ENCODE assay signal across 9 mouse cellular contexts in the genomic region with DNA sequence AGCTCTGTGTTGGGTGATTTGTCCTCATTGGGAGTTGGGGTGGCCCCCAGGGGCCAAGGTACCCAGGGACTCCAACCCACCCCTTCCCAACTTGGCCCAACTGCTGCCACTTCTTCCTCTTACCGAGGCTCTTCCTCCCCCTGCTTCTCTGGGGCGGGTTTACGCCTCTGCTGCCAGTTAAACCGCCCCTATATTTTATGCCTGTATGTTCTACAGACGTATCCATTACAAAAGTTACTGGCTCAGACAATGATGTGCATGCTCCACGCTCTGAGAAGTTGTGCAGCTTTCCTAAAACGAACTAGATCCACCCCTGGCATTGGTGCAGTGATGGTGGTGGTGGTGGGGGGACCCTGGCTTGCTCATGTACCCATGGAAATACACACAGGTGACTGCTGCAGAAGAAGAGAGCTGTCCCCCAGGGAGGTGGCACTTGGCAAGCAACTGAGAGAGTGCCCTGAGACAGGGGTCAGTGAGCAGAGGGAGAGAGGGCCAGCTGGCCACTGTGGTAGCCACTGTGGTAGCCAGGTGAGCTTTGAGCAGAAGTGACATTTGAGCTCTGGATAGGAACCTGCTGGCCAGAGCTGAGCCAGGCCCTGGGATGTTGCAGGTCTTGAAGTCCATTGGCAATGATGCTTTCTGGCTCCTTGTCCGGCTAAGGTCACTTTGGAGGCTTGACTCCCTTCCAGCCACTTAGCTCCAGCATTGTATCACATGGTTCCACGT. TPM values are rescaled to one million over a fixed set of nuclear protein-coding genes. Genes with fewer than 3 reads are reported as not detected.
A peak's percentile ranks its signal among the peaks of the same experiment; 100 is the strongest.
DNase-seq lines count a peak whose midpoint lies in the region; ATAC-seq lines count a peak whose summit lies in the region.
"Had no signal": no experiment of that assay in that cellular context is flagged by ENCODE, and none has a peak within 500 bp of the region (broad histone marks: within the 10 kb centered on the region; RNA-seq: fewer than 3 reads in every experiment).

No protein-coding gene starts in this region.

- 0 out of 2 replicates have a peak, but pooled peaks have one; percentile 10 for ATAC-seq in common myeloid progenitor, adult 5-6 weeks (replicated peaks; ENCODE audit: low read depth, poor library complexity, severe bottlenecking)
- no peak for ATAC-seq in liver, embryonic 12.5 days
- ATAC-seq in intestine, embryonic 15.5 days, result no peak

- peak overlapping the region; percentile 62; the same call in 1 of the 2 replicates for H3K9ac ChIP-seq in liver, embryonic 12.5 days
- H3K9ac ChIP-seq in intestine, embryonic 15.5 days, result no peak overlapping the region
- H3K9ac ChIP-seq: hindbrain, embryonic 12.5 days had no signal

- no peak overlapping the region for H3K4me2 ChIP-seq in liver, embryonic 12.5 days
- H3K4me2 ChIP-seq in intestine, embryonic 15.5 days (replicated peaks), result no peak overlapping the region
- H3K4me2 ChIP-seq: hindbrain, embryonic 12.5 days had no signal

- WGBS in liver, embryonic 12.5 days (ENCODE audit: insufficient replicate concordance), result 69% methylated on average over 9 of the region's 9 CpGs
- WGBS in intestine, embryonic 15.5 days, result 66% methylated on average over 9 of the region's 9 CpGs

- H3K27me3 ChIP-seq in liver, embryonic 12.5 days (replicated peaks), result peaks cover 10% of the 10 kb centered on the region; the same call in 1 of the 2 replicates
- no peaks in the 10 kb centered on the region for H3K27me3 ChIP-seq in intestine, embryonic 15.5 days (replicated peaks)
- H3K27me3 ChIP-seq: hindbrain, embryonic 12.5 days had no signal

- DNase-seq in heart, adult 11 months, result peak; percentile 88
- no peak for DNase-seq in heart, postnatal 25 days (ENCODE audit: low spot score)
- no peak for DNase-seq in yolk sac, embryonic 10.5 days (ENCODE audit: low spot score)
- DNase-seq: heart, adult 18-20 months had no signal

- intact Hi-C loops in heart, postnatal 25 days (cut with DNase I), result no loop called here

- H3K36me3 ChIP-seq in liver, embryonic 12.5 days, result peaks cover 42% of the 10 kb centered on the region
- H3K36me3 ChIP-seq in intestine, embryonic 15.5 days, result no peaks in the 10 kb centered on the region
- H3K36me3 ChIP-seq: hindbrain, embryonic 12.5 days had no signal

- peak overlapping the region; percentile 46; the same call in 1 of the 2 replicates for H3K27ac ChIP-seq in brown adipose tissue, adult 24 weeks (replicated peaks; ENCODE audit: low read depth, low read length)
- peak overlapping the region; percentile 23; the same call in 1 of the 2 replicates for H3K27ac ChIP-seq in liver, embryonic 12.5 days
- H3K27ac ChIP-seq in intestine, embryonic 15.5 days, result no peak overlapping the region

- no peaks in the 10 kb centered on the region for H3K9me3 ChIP-seq in liver, embryonic 12.5 days (replicated peaks)
- H3K9me3 ChIP-seq in intestine, embryonic 15.5 days, result no peaks in the 10 kb centered on the region
- H3K9me3 ChIP-seq: hindbrain, embryonic 12.5 days had no signal

- peaks cover 49% of the 10 kb centered on the region for H3K4me1 ChIP-seq in brown adipose tissue, adult 24 weeks (ENCODE audit: control insufficient read depth, insufficient read depth, insufficient read length, low read length)
- peaks cover 70% of the 10 kb centered on the region for H3K4me1 ChIP-seq in liver, embryonic 12.5 days
- H3K4me1 ChIP-seq in intestine, embryonic 15.5 days (replicated peaks), result peaks cover 7% of the 10 kb centered on the region; the same call in 1 of the 2 replicates

- no peak overlapping the region for H3K4me3 ChIP-seq in brown adipose tissue, adult 24 weeks (ENCODE audit: insufficient read depth, low read depth, low read length)
- H3K4me3 ChIP-seq in liver, embryonic 12.5 days, result no peak overlapping the region
- no peak overlapping the region for H3K4me3 ChIP-seq in intestine, embryonic 15.5 days (replicated peaks)
- H3K4me3 ChIP-seq: hindbrain, embryonic 12.5 days had no signal

RNA-seq across cellular contexts. Expression of a gene that starts 18.2 kb away (rescaled TPM):
- 100 to 1,000 TPM; 115 to 127 TPM for total RNA-seq in heart, postnatal 25 days (2021)
- 257 and 493 TPM in 2 replicates for polyA plus RNA-seq in brown adipose tissue, adult 24 weeks (2012; ENCODE audit: insufficient read depth, insufficient read length, missing spikeins)
- total RNA-seq in common myeloid progenitor, adult 5-6 weeks (2017), result 1.1 and 4.0 TPM in 2 replicates
- polyA plus RNA-seq in liver, embryonic 12.5 days (2016; fragmentation: Nextera tagmentation; extraction: Ambion mirVana), result 46.4 and 47.7 TPM in 2 replicates
- 71.6 and 75.9 TPM in 2 replicates for polyA plus RNA-seq in intestine, embryonic 15.5 days (2015; fragmentation: Nextera tagmentation; extraction: Ambion mirVana)
